Mouse (Mus musculus) embryonic facial prominence, embryonic 10.5 days (tissue): ENCODE data around the gene Stx18. TPM values are rescaled to one million over a fixed set of nuclear protein-coding genes. Genes with fewer than 3 reads are reported as not detected.

ENCODE experiments used
- DNase-seq: peaks from one replicate; pipeline ENCODE4 v3.0.0-alpha.2; 2017; ENCODE audit warnings: low spot score
- H3K27ac ChIP-seq: fragments of 300-500 bp; sonication (generic); replicated peaks from 2 replicates; pipeline ENCODE4 v1.5.1; 2016; ENCODE audit warnings: mild to moderate bottlenecking
- H3K27me3 ChIP-seq: fragments of 300-500 bp; sonication (generic); replicated peaks from 2 replicates; pipeline ENCODE4 v1.6.1; 2016; ENCODE audit warnings: low read depth, mild to moderate bottlenecking; ENCODE audit not compliant: poor library complexity, severe bottlenecking
- H3K36me3 ChIP-seq: fragments of 300-500 bp; sonication (generic); replicated peaks from 2 replicates; pipeline ENCODE4 v1.6.1; 2016; ENCODE audit warnings: mild to moderate bottlenecking, moderate library complexity
- H3K4me1 ChIP-seq: fragments of 300-500 bp; sonication (generic); 2 replicates; pipeline ENCODE4 v1.6.1; 2016
- H3K4me3 ChIP-seq: fragments of 300-500 bp; sonication (generic); 2 replicates; pipeline ENCODE4 v1.5.1; 2016; ENCODE audit warnings: mild to moderate bottlenecking, moderate library complexity
- H3K9me3 ChIP-seq: fragments of 300-500 bp; sonication (generic); 2 replicates; pipeline ENCODE4 v1.6.1; 2016; ENCODE audit warnings: mild to moderate bottlenecking
- WGBS: fragments of 180-500 bp; shearing (Covaris S2); methylation state at CpG from one replicate; pipeline ENCODE4 v1.1.7; 2016; 5-methylcytosine and 5-hydroxymethylcytosine counted together
- polyA plus RNA-seq: library from polyadenylated mRNA; unstranded; fragments of >200 nt; fragmentation: Nextera tagmentation; extraction: Ambion mirVana; gene quantifications from 2 replicates; pipeline ENCODE4 v1.2.1, GENCODE M21; 2016

The Stx18 gene
- polyA plus RNA-seq, 1 experiment from 2014 or later, result 54.8 TPM

- peaks cover 80% of the 10 kb centered on the region for H3K4me1 ChIP-seq
- H3K36me3 ChIP-seq, result no peaks in the 10 kb centered on the region
- H3K4me3 ChIP-seq, result no peak overlapping the region
- H3K27me3 ChIP-seq, result peaks cover 28% of the 10 kb centered on the region
- peak overlapping the region; percentile 69 for H3K27ac ChIP-seq
- WGBS, result 39% methylated on average over 5 of the region's 5 CpGs
- H3K9me3 ChIP-seq, result no peaks in the 10 kb centered on the region
- DNase-seq, result no peak
These were observed 44.8 kb downstream of the Stx18 start for GRCm38 (mm10) chr5:38083362-38083761.

- Histone ChIP-seq H3K4me3 (peak overlapping the region; percentile 17; the same call in 1 of the 2 replicates), H3K36me3 (no peaks in the 10 kb centered on the region), H3K27ac (peak overlapping the region; percentile 77), H3K9me3 (no peaks in the 10 kb centered on the region), H3K4me1 (peaks cover 72% of the 10 kb centered on the region), H3K27me3 (peaks cover 33% of the 10 kb centered on the region)
- 4% methylated on average over 8 of the region's 8 CpGs for WGBS
- DNase-seq, result peak; percentile 70
These were observed 46.1 kb downstream of the Stx18 start for GRCm38 (mm10) chr5:38084616-38085015.

GRCm38 (mm10) chr5:38085561-38086392 is 47.2 kb downstream of the Stx18 start:
- Histone ChIP-seq H3K36me3 (no peaks in the 10 kb centered on the region), H3K27ac (peak overlapping the region; percentile 60), H3K4me3 (no peak overlapping the region), H3K27me3 (peaks cover 27% of the 10 kb centered on the region), H3K9me3 (no peaks in the 10 kb centered on the region), H3K4me1 (peaks cover 78% of the 10 kb centered on the region)
- peak; percentile 82 for DNase-seq
- WGBS, result 5% methylated on average over 10 of the region's 10 CpGs

- Histone ChIP-seq H3K9me3 (no peaks in the 10 kb centered on the region), H3K27ac (no peak overlapping the region), H3K36me3 (no peaks in the 10 kb centered on the region), H3K27me3 (peaks cover 27% of the 10 kb centered on the region), H3K4me1 (peaks cover 37% of the 10 kb centered on the region), H3K4me3 (no peak overlapping the region)
- DNase-seq, result no peak
- WGBS, result 72% methylated on average over 3 of the region's 3 CpGs
These were observed 51.6 kb downstream of the Stx18 start for GRCm38 (mm10) chr5:38090111-38090510.

- Histone ChIP-seq H3K27ac (no peak overlapping the region; the same call in 1 of the 2 replicates), H3K4me3 (no peak overlapping the region), H3K4me1 (peaks cover 32% of the 10 kb centered on the region), H3K9me3 (no peaks in the 10 kb centered on the region), H3K27me3 (peaks cover 27% of the 10 kb centered on the region), H3K36me3 (no peaks in the 10 kb centered on the region)
- WGBS, result 69% methylated on average over 3 of the region's 3 CpGs
- no peak for DNase-seq
These were observed 52.0 kb downstream of the Stx18 start for GRCm38 (mm10) chr5:38090581-38090980.

GRCm38 (mm10) chr5:38091046-38091965 is 52.8 kb downstream of the Stx18 start:
- peaks cover 25% of the 10 kb centered on the region for H3K4me1 ChIP-seq
- no peak overlapping the region for H3K27ac ChIP-seq
- H3K4me3 ChIP-seq, result no peak overlapping the region
- H3K9me3 ChIP-seq, result no peaks in the 10 kb centered on the region
- WGBS, result 72% methylated on average over 8 of the region's 8 CpGs
- H3K36me3 ChIP-seq, result no peaks in the 10 kb centered on the region
- DNase-seq, result no peak
- H3K27me3 ChIP-seq, result peaks cover 27% of the 10 kb centered on the region

- DNase-seq, result no peak
- no peak overlapping the region for H3K27ac ChIP-seq
- no peak overlapping the region for H3K4me3 ChIP-seq
- WGBS, result 64% methylated on average over 2 of the region's 2 CpGs
- H3K4me1 ChIP-seq, result peaks cover 18% of the 10 kb centered on the region
- H3K9me3 ChIP-seq, result no peaks in the 10 kb centered on the region
- H3K27me3 ChIP-seq, result peaks cover 25% of the 10 kb centered on the region
- H3K36me3 ChIP-seq, result no peaks in the 10 kb centered on the region
These were observed 53.4 kb downstream of the Stx18 start for GRCm38 (mm10) chr5:38091966-38092304.

GRCm38 (mm10) chr5:38094331-38094730 is 55.8 kb downstream of the Stx18 start:
- no peak for DNase-seq
- Histone ChIP-seq H3K4me3 (no peak overlapping the region), H3K27me3 (peaks cover 5% of the 10 kb centered on the region), H3K27ac (no peak overlapping the region), H3K36me3 (no peaks in the 10 kb centered on the region), H3K4me1 (peaks cover 17% of the 10 kb centered on the region), H3K9me3 (no peaks in the 10 kb centered on the region)
- WGBS, result 94% methylated on average over 2 of the region's 2 CpGs

- no peak for DNase-seq
- WGBS, result 71% methylated on average over 4 of the region's 4 CpGs
- Histone ChIP-seq H3K36me3 (no peaks in the 10 kb centered on the region), H3K27me3 (no peaks in the 10 kb centered on the region), H3K4me1 (0 out of 2 replicates have a peak, but pooled peaks cover 3% of the 10 kb centered on the region), H3K27ac (no peak overlapping the region), H3K9me3 (no peaks in the 10 kb centered on the region), H3K4me3 (no peak overlapping the region)
These were observed 59.1 kb downstream of the Stx18 start for GRCm38 (mm10) chr5:38097501-38098093.

GRCm38 (mm10) chr5:38099139-38099676 is 60.7 kb downstream of the Stx18 start:
- no peak for DNase-seq
- Histone ChIP-seq H3K9me3 (no peaks in the 10 kb centered on the region), H3K4me3 (no peak overlapping the region), H3K36me3 (peaks cover 2% of the 10 kb centered on the region; the same call in 1 of the 2 replicates), H3K27me3 (no peaks in the 10 kb centered on the region), H3K4me1 (0 out of 2 replicates have a peak, but pooled peaks cover 3% of the 10 kb centered on the region), H3K27ac (no peak overlapping the region)
- WGBS, result 80% methylated on average over 2 of the region's 2 CpGs

- WGBS, result 87% methylated on average over 2 of the region's 2 CpGs
These were observed 64.4 kb downstream of the Stx18 start for GRCm38 (mm10) chr5:38102945-38103344.

GRCm38 (mm10) chr5:38106080-38106697 is 67.6 kb downstream of the Stx18 start:
- Histone ChIP-seq H3K36me3 (peaks cover 56% of the 10 kb centered on the region), H3K9me3 (no peaks in the 10 kb centered on the region), H3K27me3 (no peaks in the 10 kb centered on the region), H3K4me3 (no peak overlapping the region), H3K4me1 (no peaks in the 10 kb centered on the region), H3K27ac (no peak overlapping the region)
- WGBS, result 95% methylated on average over 14 of the region's 14 CpGs
- DNase-seq, result no peak

More at GRCm38 (mm10) chr5:38102945-38103344, 64.4 kb downstream of the Stx18 start:
- Histone ChIP-seq H3K27me3 (no peaks in the 10 kb centered on the region), H3K4me3 (no peak overlapping the region), H3K36me3 (peaks cover 36% of the 10 kb centered on the region), H3K9me3 (no peaks in the 10 kb centered on the region), H3K27ac (no peak overlapping the region), H3K4me1 (0 out of 2 replicates have a peak, but pooled peaks cover 3% of the 10 kb centered on the region)
- no peak for DNase-seq
